Mouse (Mus musculus): ENCODE results near the gene Lgals1. TPM values are rescaled to one million over a fixed set of nuclear protein-coding genes. Genes with fewer than 3 reads are reported as not detected.
A peak's percentile ranks its signal among the peaks of the same experiment; 100 is the strongest.
"Not testable (repeated sequence)": the region's sequence is repeated elsewhere in the genome, so short reads cannot be mapped to it uniquely, and the experiment has no call there.

Lgals1 gene
- polyA plus RNA-seq (2012; rRNA removed) (447 and 459 TPM in 2 replicates), polyA plus RNA-seq (2014; fragmentation: Nextera tagmentation; extraction: Ambion mirVana) (641 and 675 TPM in 2 replicates)

GRCm38 (mm10) chr15:78926021-78926919, at the start of gene Lgals1:
TSS of gene Lgals1 (plus strand) at chr15:78926725.
- WGBS (ENCODE audit: insufficient replicate concordance): 6% methylated on average over 20 of the region's 20 CpGs
- peaks cover 65 to 67% of the 10 kb centered on the region in 2 experiments for H3K4me1 ChIP-seq (replicated peaks; ENCODE audit: control insufficient read depth in 2 of 2, insufficient read depth in 2 of 2, low read length in 1 of 2)

GRCm38 (mm10) chr15:78876991-78877809, 49.3 kb upstream of the Lgals1 start, which contains the start of gene Gga1:
TSS of gene Gga1 (plus strand) at chr15:78877190.
- DNase-seq (ENCODE audit: low read depth in 3 of 3, low spot score in 3 of 3) (peak; percentile 80 to 84 (median 84)), ATAC-seq (ENCODE audit: insufficient read depth) (peak; percentile 90)
- H3K27ac ChIP-seq: peak within 1 kb of the TSS; percentile 89
- peaks cover 16 to 20% of the 10 kb centered on the region in 2 experiments for H3K4me1 ChIP-seq (replicated peaks; ENCODE audit: control insufficient read depth in 2 of 2, insufficient read depth in 2 of 2, low read length in 1 of 2)
- H3K9ac ChIP-seq (replicated peaks): peak within 1 kb of the TSS; percentile 91
- H3K4me3 ChIP-seq (ENCODE audit: insufficient read depth in 1 of 2, low read depth in 2 of 2, low read length in 2 of 2): peak within 1 kb of the TSS; percentile 88 to 97
- peak within 1 kb of the TSS; percentile 98 for H3K4me2 ChIP-seq (ENCODE audit: low read depth)
- no peaks in the 10 kb centered on the region for H3K9me3 ChIP-seq (ENCODE audit: control insufficient read depth, low read length)
- WGBS (ENCODE audit: insufficient replicate concordance): under 1% methylated on average over 75 of the region's 95 CpGs
- peaks cover 5% of the 10 kb centered on the region; the same call in 1 of the 2 replicates for H3K36me3 ChIP-seq (replicated peaks; ENCODE audit: control insufficient read depth, insufficient read depth, low read depth)
- TF ChIP-seq EP300 (IDR thresholded peaks at IDR 0.05; ENCODE audit: low read depth) (peak; percentile 51), CTCF (IDR thresholded peaks at IDR 0.05; ENCODE audit: low read depth) (peak; percentile 29)
- H3K27me3 ChIP-seq (ENCODE audit: control insufficient read depth, insufficient read depth, low read length): no peaks in the 10 kb centered on the region

More at GRCm38 (mm10) chr15:78926021-78926919, at the start of gene Lgals1:
- no peaks in the 10 kb centered on the region for H3K27me3 ChIP-seq (ENCODE audit: control insufficient read depth, insufficient read depth, low read length)
- H3K27ac ChIP-seq: peak within 1 kb of the TSS; percentile 98
- ATAC-seq (ENCODE audit: insufficient read depth): peak; percentile 39
- H3K9ac ChIP-seq (replicated peaks): peak within 1 kb of the TSS; percentile 49
- H3K4me3 ChIP-seq (ENCODE audit: insufficient read depth in 1 of 2, low read depth in 2 of 2, low read length in 2 of 2): peak within 1 kb of the TSS; percentile 66 to 77
- no peaks in the 10 kb centered on the region; the same call in 1 of the 2 replicates for H3K36me3 ChIP-seq (replicated peaks; ENCODE audit: control insufficient read depth, insufficient read depth, low read depth)
- TF ChIP-seq EP300 (IDR thresholded peaks at IDR 0.05; ENCODE audit: low read depth): no peak
- TF ChIP-seq CTCF (IDR thresholded peaks at IDR 0.05; ENCODE audit: low read depth): no peak
- peak; percentile 65 to 76 (median 74) for DNase-seq (ENCODE audit: low read depth in 3 of 3, low spot score in 3 of 3)
- no peaks in the 10 kb centered on the region for H3K9me3 ChIP-seq (ENCODE audit: control insufficient read depth, low read length)
- peak within 1 kb of the TSS; percentile 75 for H3K4me2 ChIP-seq (ENCODE audit: low read depth)

DNA sequence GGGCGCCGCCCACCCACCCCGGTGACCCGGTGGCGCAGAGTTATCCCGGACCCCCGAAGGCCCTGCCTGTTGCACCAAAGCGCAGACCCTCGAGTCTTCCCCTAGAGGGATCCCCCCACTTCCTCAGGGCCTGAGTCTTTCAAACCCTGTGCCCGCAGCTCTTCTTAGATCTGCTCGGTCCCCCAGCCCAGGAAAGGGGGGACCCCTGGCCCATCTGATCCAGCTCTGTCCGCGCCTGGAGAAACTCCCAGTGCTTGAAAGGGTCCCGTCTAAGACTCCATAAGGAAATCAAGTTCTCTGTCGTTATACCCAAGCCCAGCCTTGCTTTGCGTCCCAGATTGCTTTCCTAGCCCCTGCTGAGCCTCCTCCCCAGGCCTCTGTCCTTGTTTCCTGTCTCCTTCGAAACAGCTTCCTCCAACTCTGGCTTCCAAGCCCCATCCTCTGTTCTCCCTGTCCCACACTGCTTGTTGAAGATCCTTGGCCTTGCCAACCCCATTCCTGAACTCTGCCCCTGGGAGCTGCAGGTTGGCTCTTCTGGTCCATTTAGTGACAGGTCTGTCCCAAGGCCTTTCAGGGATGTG, 48.6 kb upstream of the Lgals1 start:
- H3K27me3 ChIP-seq (ENCODE audit: control insufficient read depth, insufficient read depth, low read length): no peaks in the 10 kb centered on the region
- H3K27ac ChIP-seq: peak overlapping the region; percentile 76
- peaks cover 7% of the 10 kb centered on the region for H3K36me3 ChIP-seq (replicated peaks; ENCODE audit: control insufficient read depth, insufficient read depth, low read depth)
- no peak for ATAC-seq (ENCODE audit: insufficient read depth)
- H3K9me3 ChIP-seq (ENCODE audit: control insufficient read depth, low read length): no peaks in the 10 kb centered on the region
- H3K4me2 ChIP-seq (ENCODE audit: low read depth): peak overlapping the region; percentile 98
- H3K4me3 ChIP-seq (ENCODE audit: insufficient read depth in 1 of 2, low read depth in 2 of 2, low read length in 2 of 2): peak overlapping the region; percentile 88 to 97
- no peak for DNase-seq (ENCODE audit: low read depth in 3 of 3, low spot score in 3 of 3)
- peaks cover 16 to 20% of the 10 kb centered on the region in 2 experiments for H3K4me1 ChIP-seq (replicated peaks; ENCODE audit: control insufficient read depth in 2 of 2, insufficient read depth in 2 of 2, low read length in 1 of 2)
- no peak for TF ChIP-seq CTCF (IDR thresholded peaks at IDR 0.05; ENCODE audit: low read depth)
- no peak for TF ChIP-seq EP300 (IDR thresholded peaks at IDR 0.05; ENCODE audit: low read depth)
- peak overlapping the region; percentile 91 for H3K9ac ChIP-seq (replicated peaks)
- 1% methylated on average over 15 of the region's 17 CpGs for WGBS (ENCODE audit: insufficient replicate concordance)

DNA sequence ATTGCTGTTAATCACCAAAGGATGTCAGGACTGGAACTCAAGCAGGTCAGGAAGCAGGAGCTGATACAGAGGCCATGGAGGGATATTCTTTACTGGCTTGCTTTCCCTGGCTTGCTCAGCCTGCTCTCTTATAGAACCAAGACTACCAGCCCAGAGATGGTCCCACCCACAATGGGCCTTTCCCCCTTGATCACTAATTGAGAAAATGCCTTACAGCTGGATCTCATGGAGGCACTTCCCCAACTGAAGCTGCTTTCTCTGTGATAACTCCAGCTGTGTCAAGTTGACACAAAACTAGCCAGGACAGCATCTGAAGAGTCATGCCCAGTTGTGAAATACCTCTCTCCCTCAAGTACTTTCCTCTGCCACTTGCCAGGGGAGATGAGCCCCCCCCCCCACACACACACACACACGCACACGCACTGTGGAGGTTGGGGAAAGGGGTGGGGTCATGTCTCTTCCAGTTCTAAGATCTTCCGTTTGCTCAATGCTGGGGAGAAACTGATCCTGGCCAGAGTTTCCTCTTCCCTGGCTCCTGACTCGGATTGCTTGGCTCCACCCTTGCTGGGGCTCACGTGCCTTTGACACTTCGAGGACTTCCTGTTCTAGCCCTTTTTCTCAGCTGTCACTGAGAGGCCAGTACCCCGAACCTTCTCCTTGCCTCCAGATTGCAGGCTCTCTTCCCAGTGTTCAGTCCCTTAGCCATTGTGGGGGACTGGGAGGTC, 47.6 kb upstream of the Lgals1 start:
- not testable (repeated sequence) for H3K4me3 ChIP-seq (ENCODE audit: insufficient read depth in 1 of 2, low read depth in 2 of 2, low read length in 2 of 2); H3K27ac ChIP-seq; DNase-seq (ENCODE audit: low read depth in 3 of 3, low spot score in 3 of 3); ATAC-seq (ENCODE audit: insufficient read depth); H3K27me3 ChIP-seq (ENCODE audit: control insufficient read depth, insufficient read depth, low read length); H3K9me3 ChIP-seq (ENCODE audit: control insufficient read depth, low read length); H3K9ac ChIP-seq (replicated peaks)
- peaks cover 13% of the 10 kb centered on the region for H3K36me3 ChIP-seq (replicated peaks; ENCODE audit: control insufficient read depth, insufficient read depth, low read depth)
- peak overlapping the region; percentile 98 for H3K4me2 ChIP-seq (ENCODE audit: low read depth)
- WGBS (ENCODE audit: insufficient replicate concordance): 17% methylated on average over 7 of the region's 7 CpGs
- peaks cover 16 to 20% of the 10 kb centered on the region in 2 experiments for H3K4me1 ChIP-seq (replicated peaks; ENCODE audit: control insufficient read depth in 2 of 2, insufficient read depth in 2 of 2, low read length in 1 of 2)
